Mouse (Mus musculus) bone marrow, adult 2 months (tissue): ENCODE data around the gene Fst.

Source experiments
- CTCF ChIP-seq: fragments of 200-500 bp; IDR thresholded peaks from 2 replicates; pipeline ENCODE4 v1.5.1; 2011; ENCODE audit warnings: low read length, control low read depth; ENCODE audit not compliant: control insufficient read depth, insufficient read depth
- POLR2A ChIP-seq: fragments of 200-500 bp; IDR thresholded peaks from 2 replicates; pipeline ENCODE4 v1.6.1; 2011; ENCODE audit warnings: low read depth, mild to moderate bottlenecking, control low read depth, low read length, borderline replicate concordance; ENCODE audit not compliant: control insufficient read depth

DNA sequence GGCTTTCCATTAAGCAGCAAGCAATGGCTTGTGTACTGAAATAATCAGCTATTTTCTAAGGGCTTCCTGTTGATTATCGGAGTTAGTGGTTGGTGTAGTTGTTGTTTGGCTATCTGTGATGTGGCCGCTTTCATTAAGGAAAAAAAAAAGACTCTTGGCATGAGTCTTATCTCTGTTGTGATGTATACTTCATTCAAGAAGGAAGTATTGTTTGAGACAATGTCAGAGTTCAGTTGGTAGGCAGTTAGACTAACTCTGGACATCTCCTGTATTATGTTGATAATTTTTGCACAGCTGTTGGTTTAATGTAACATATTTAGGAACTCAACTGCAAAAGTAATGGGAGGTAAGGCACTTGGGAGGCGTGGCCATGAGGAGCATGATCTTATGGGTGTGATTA is 6.1 kb upstream of the Fst start:
- no peak for TF ChIP-seq POLR2A
- TF ChIP-seq CTCF: no peak
